Mouse (Mus musculus) 3T3-L1 (cell line): ENCODE data around the gene Zdhhc17.
A peak's percentile ranks its signal among the peaks of the same experiment; 100 is the strongest.

Source experiments
- DNase-seq: peaks from one replicate; pipeline ENCODE4 v3.0.0-alpha.2; 2015; ENCODE audit warnings: low read depth, low spot score

Zdhhc17 gene

GRCm38 (mm10) chr10:111005611-111006488, 4.1 kb downstream of the Zdhhc17 start:
- no peak for DNase-seq

GRCm38 (mm10) chr10:111004220-111004619, 5.7 kb downstream of the Zdhhc17 start:
- DNase-seq = no peak

GRCm38 (mm10) chr10:110999201-110999600, 10.7 kb downstream of the Zdhhc17 start:
- DNase-seq = no peak

- DNase-seq = no peak
Observed at GRCm38 (mm10) chr10:110997180-110997579, 12.8 kb downstream of the Zdhhc17 start.

- no peak for DNase-seq
Observed at GRCm38 (mm10) chr10:110994761-110995160, 15.2 kb downstream of the Zdhhc17 start.

- DNase-seq = no peak
Observed at GRCm38 (mm10) chr10:110993249-110993648, 16.7 kb downstream of the Zdhhc17 start.

GRCm38 (mm10) chr10:110992047-110992431, 17.9 kb downstream of the Zdhhc17 start:
- no peak for DNase-seq

GRCm38 (mm10) chr10:110991307-110992046, 18.5 kb downstream of the Zdhhc17 start:
- no peak for DNase-seq

- peak; percentile 52 for DNase-seq
Observed at GRCm38 (mm10) chr10:110989729-110990128, 20.2 kb downstream of the Zdhhc17 start.

GRCm38 (mm10) chr10:110986682-110987081, 23.3 kb downstream of the Zdhhc17 start:
- no peak for DNase-seq

GRCm38 (mm10) chr10:110982771-110983170, 27.2 kb downstream of the Zdhhc17 start:
- DNase-seq = no peak

GRCm38 (mm10) chr10:110980441-110980840, 29.5 kb downstream of the Zdhhc17 start:
- no peak for DNase-seq

- no peak for DNase-seq
Observed at GRCm38 (mm10) chr10:110979431-110979830, 30.5 kb downstream of the Zdhhc17 start.

GRCm38 (mm10) chr10:110977379-110977778, 32.6 kb downstream of the Zdhhc17 start:
- DNase-seq = no peak

GRCm38 (mm10) chr10:110976046-110976445, 33.9 kb downstream of the Zdhhc17 start:
- peak; percentile 75 for DNase-seq

- no peak for DNase-seq
Observed at GRCm38 (mm10) chr10:110974885-110975284, 35.1 kb downstream of the Zdhhc17 start.

GRCm38 (mm10) chr10:110974463-110974862, 35.5 kb downstream of the Zdhhc17 start:
- peak; percentile 74 for DNase-seq

- DNase-seq = no peak
Observed at GRCm38 (mm10) chr10:110971998-110972397, 37.9 kb downstream of the Zdhhc17 start.

- DNase-seq = no peak
Observed at GRCm38 (mm10) chr10:110971483-110971882, 38.5 kb downstream of the Zdhhc17 start.

GRCm38 (mm10) chr10:110971044-110971443, 38.9 kb downstream of the Zdhhc17 start:
- no peak for DNase-seq

- peak; percentile 12 for DNase-seq
Observed at GRCm38 (mm10) chr10:110962172-110962571, 47.8 kb downstream of the Zdhhc17 start.

- no peak for DNase-seq
Observed at GRCm38 (mm10) chr10:110960841-110961240, 49.1 kb downstream of the Zdhhc17 start.

- no peak for DNase-seq
Observed at GRCm38 (mm10) chr10:110959781-110960180, 50.2 kb downstream of the Zdhhc17 start.
